Mouse (Mus musculus) forebrain, embryonic 11.5 days (tissue): Measurements from ENCODE around the gene Osbpl10. TPM values are rescaled to one million over a fixed set of nuclear protein-coding genes. Genes with fewer than 3 reads are reported as not detected.

Source experiments
- ATAC-seq: fragments of 200-750 bp; cut with Nextera tagmentation; replicated peaks from 2 replicates; pipeline ENCODE4 v1.8.0; 2017; ENCODE audit warnings: moderate TSS enrichment; ENCODE audit not compliant: low FRiP score
- DNase-seq: peaks from one replicate; pipeline ENCODE4 v3.0.0-alpha.2; 2017; ENCODE audit warnings: low spot score
- H3K27ac ChIP-seq: fragments of 300-500 bp; sonication (generic); 2 replicates; pipeline ENCODE4 v1.5.1; 2014; ENCODE audit warnings: low read depth, low read length
- H3K27me3 ChIP-seq: fragments of 300-500 bp; sonication (generic); 2 replicates; pipeline ENCODE4 v1.6.1; 2014; ENCODE audit warnings: mild to moderate bottlenecking, low read length, mixed read lengths; ENCODE audit not compliant: control insufficient read depth, insufficient read depth
- H3K36me3 ChIP-seq: fragments of 300-500 bp; sonication (generic); 2 replicates; pipeline ENCODE4 v1.6.1; 2014; ENCODE audit warnings: mild to moderate bottlenecking, low read length, moderate library complexity, mixed read lengths; ENCODE audit not compliant: control insufficient read depth, insufficient read depth
- H3K4me1 ChIP-seq: fragments of 300-500 bp; sonication (generic); replicated peaks from 2 replicates; pipeline ENCODE4 v1.6.1; 2014; ENCODE audit warnings: low read length, mixed read lengths; ENCODE audit not compliant: control insufficient read depth, insufficient read depth
- H3K4me2 ChIP-seq: fragments of 300-500 bp; sonication (generic); 2 replicates; pipeline ENCODE4 v1.6.1; 2014; ENCODE audit warnings: low read depth, mild to moderate bottlenecking, low read length, moderate library complexity, mixed read lengths; ENCODE audit not compliant: severe bottlenecking
- H3K4me3 ChIP-seq: fragments of 300-500 bp; sonication (generic); 2 replicates; pipeline ENCODE4 v1.5.1; 2014; ENCODE audit warnings: low read depth, low read length
- H3K9ac ChIP-seq: fragments of 300-500 bp; sonication (generic); 2 replicates; pipeline ENCODE4 v1.6.1; 2014; ENCODE audit warnings: low read length
- H3K9me3 ChIP-seq: fragments of 300-500 bp; sonication (generic); 2 replicates; pipeline ENCODE4 v1.6.1; 2016; ENCODE audit warnings: low read length, mixed read lengths; ENCODE audit not compliant: control insufficient read depth
- WGBS: fragments of 180-500 bp; shearing (Covaris S2); extraction: QIAGEN DNeasy Blood & Tissue Kit; methylation state at CpG from one replicate; pipeline ENCODE4 v1.1.7; 2014; 5-methylcytosine and 5-hydroxymethylcytosine counted together
- polyA plus RNA-seq: library from polyadenylated mRNA; unstranded; fragments of >200 nt; fragmentation: Nextera tagmentation; extraction: Ambion mirVana; gene quantifications from 2 replicates; pipeline ENCODE4 v1.2.1, GENCODE M21; 2014

Gene Osbpl10
- polyA plus RNA-seq, 1 experiment from 2014 or later = 1.0 TPM

- Histone ChIP-seq H3K27me3 (no peaks in the 10 kb centered on the region), H3K4me3 (no peak overlapping the region), H3K36me3 (peaks cover 14% of the 10 kb centered on the region; the same call in 1 of the 2 replicates), H3K9me3 (no peaks in the 10 kb centered on the region), H3K4me2 (no peak overlapping the region), H3K9ac (no peak overlapping the region), H3K4me1 (no peaks in the 10 kb centered on the region), H3K27ac (no peak overlapping the region)
- DNase-seq = no peak
- ATAC-seq = no peak
- 87% methylated on average over 6 of the region's 6 CpGs for WGBS
These were observed 265.3 kb downstream of the Osbpl10 start for GRCm38 (mm10) chr9:115243630-115244029.

DNA sequence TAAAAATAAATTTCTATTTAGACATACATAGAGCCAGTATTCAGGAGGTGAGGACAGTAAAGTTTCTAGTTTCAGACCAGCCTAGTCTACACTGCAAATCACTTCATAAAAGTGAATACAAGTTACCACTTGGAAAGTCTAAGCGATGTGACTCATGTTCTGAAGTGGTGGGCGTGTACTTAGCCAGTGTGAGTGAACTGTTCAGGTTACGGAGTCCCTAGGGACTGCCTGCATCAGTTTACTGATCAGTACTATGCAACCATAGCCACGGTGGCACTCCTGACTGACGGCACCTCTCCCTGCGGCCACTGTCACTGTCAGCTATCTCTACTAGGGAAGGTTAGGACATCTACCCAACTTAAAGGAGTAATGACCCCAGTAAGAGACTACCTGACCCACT lies 266.7 kb downstream of the Osbpl10 start:
- Histone ChIP-seq H3K9ac (no peak overlapping the region), H3K9me3 (no peaks in the 10 kb centered on the region), H3K27ac (no peak overlapping the region), H3K4me2 (no peak overlapping the region), H3K4me1 (no peaks in the 10 kb centered on the region), H3K27me3 (no peaks in the 10 kb centered on the region), H3K36me3 (peaks cover 15% of the 10 kb centered on the region; the same call in 1 of the 2 replicates), H3K4me3 (no peak overlapping the region)
- DNase-seq (no peak), ATAC-seq (no peak)
- 84% methylated on average over 6 of the region's 6 CpGs for WGBS

DNA sequence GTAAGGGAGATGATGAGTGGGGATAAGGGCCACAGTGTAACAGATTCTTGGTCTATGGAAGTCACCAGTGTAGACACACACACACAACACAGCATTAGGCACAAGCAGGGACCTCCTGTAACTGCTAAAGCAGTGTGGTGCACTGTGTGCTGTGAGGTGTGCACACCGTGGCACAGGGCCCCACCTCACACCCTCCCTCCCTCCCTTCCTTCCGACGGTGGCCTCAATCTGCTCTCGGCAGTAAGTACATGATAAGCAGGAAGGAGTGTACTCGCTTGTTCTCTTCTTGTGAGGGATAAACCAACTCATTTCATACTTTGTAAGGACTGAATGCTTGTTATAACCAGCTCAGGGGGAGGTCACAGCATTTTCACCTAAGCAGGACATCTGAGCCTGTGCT lies 270.8 kb downstream of the Osbpl10 start:
- Histone ChIP-seq H3K9me3 (no peaks in the 10 kb centered on the region), H3K9ac (no peak overlapping the region), H3K27me3 (no peaks in the 10 kb centered on the region), H3K27ac (no peak overlapping the region), H3K4me2 (no peak overlapping the region), H3K4me1 (no peaks in the 10 kb centered on the region), H3K36me3 (peaks cover 13% of the 10 kb centered on the region; the same call in 1 of the 2 replicates), H3K4me3 (no peak overlapping the region)
- 89% methylated on average over 5 of the region's 5 CpGs for whole genome bisulfite sequencing
- ATAC-seq (no peak), DNase-seq (no peak)

DNA sequence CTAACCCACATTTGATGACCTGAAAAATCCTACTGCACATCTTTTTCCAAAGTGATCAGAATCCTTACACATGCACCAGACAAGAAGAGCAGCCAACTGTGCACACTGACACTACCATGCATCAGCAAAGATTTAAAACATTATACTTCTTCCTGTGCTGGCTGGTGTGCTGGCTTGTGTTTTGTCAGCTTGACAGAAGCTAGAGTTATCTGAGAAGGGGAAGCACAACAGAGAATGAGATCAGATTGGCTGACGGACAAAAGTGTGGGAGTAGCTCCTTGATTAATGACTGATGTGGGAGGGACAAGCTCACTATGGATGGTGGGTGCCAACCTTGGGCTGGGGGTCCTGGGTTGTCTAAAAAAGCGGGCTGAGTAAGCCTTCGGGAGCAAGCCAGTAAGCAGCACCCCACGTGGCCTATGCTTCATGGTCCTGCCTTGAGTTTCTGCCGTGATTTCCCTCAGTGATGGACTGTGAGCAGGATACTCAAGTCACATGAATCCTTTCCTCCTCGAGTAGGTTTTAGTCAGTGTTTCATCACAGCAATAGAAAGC lies 279.4 kb downstream of the Osbpl10 start:
- Histone ChIP-seq H3K36me3 (no peaks in the 10 kb centered on the region; the same call in 1 of the 2 replicates), H3K4me1 (no peaks in the 10 kb centered on the region), H3K9ac (no peak overlapping the region), H3K27ac (no peak overlapping the region), H3K4me3 (no peak overlapping the region), H3K27me3 (no peaks in the 10 kb centered on the region), H3K4me2 (no peak overlapping the region), H3K9me3 (no peaks in the 10 kb centered on the region)
- ATAC-seq (no peak), DNase-seq (no peak)
- WGBS = 93% methylated on average over 6 of the region's 6 CpGs

GRCm38 (mm10) chr9:115259866-115260265 lies 281.5 kb downstream of the Osbpl10 start:
- H3K4me1 ChIP-seq = no peaks in the 10 kb centered on the region
- no peak for DNase-seq

GRCm38 (mm10) chr9:115260464-115260863 lies 282.1 kb downstream of the Osbpl10 start:
- no peaks in the 10 kb centered on the region for H3K4me1 ChIP-seq
- WGBS = 92% methylated on average over 7 of the region's 7 CpGs
- H3K36me3 ChIP-seq = no peaks in the 10 kb centered on the region
- no peak overlapping the region for H3K4me2 ChIP-seq
- H3K9me3 ChIP-seq = no peaks in the 10 kb centered on the region
- no peak overlapping the region for H3K4me3 ChIP-seq
- DNase-seq (no peak), ATAC-seq (no peak)
- no peaks in the 10 kb centered on the region for H3K27me3 ChIP-seq
- H3K9ac ChIP-seq = no peak overlapping the region
- H3K27ac ChIP-seq = no peak overlapping the region

More at GRCm38 (mm10) chr9:115259866-115260265, 281.5 kb downstream of the Osbpl10 start:
- no peak overlapping the region for H3K27ac ChIP-seq
- ATAC-seq = no peak
- H3K9me3 ChIP-seq = no peaks in the 10 kb centered on the region
- no peak overlapping the region for H3K4me3 ChIP-seq
- no peaks in the 10 kb centered on the region for H3K36me3 ChIP-seq
- WGBS = 84% methylated on average over 4 of the region's 4 CpGs
- H3K9ac ChIP-seq = no peak overlapping the region
- no peak overlapping the region for H3K4me2 ChIP-seq
- H3K27me3 ChIP-seq = no peaks in the 10 kb centered on the region

DNA sequence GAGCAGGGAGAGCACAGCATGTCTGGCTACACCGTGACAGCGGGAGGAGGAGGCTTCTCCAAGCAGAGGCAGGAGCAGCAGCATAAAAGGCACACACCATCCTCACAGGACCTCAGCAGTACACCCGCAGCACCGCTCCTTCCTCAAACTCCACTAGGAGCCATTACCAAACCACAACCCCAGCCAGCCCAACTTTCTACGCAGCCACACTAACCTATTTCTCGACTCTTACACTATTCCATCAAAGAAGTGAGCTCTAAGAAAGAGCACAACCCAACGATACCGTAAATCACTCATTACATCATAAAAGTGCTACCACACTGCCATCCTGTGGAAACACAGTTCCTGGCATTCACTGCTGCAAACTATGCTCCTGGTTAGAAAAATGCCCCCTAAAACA lies 283.1 kb downstream of the Osbpl10 start:
- H3K27me3 ChIP-seq = no peaks in the 10 kb centered on the region
- DNase-seq = no peak
- 88% methylated on average over 8 of the region's 8 CpGs for WGBS
- no peak overlapping the region for H3K4me3 ChIP-seq
- no peaks in the 10 kb centered on the region for H3K4me1 ChIP-seq
- no peak overlapping the region for H3K27ac ChIP-seq
- no peaks in the 10 kb centered on the region for H3K36me3 ChIP-seq
- no peak for ATAC-seq
- no peak overlapping the region for H3K4me2 ChIP-seq
- H3K9me3 ChIP-seq = no peaks in the 10 kb centered on the region
- no peak overlapping the region for H3K9ac ChIP-seq

GRCm38 (mm10) chr9:115261896-115262295 lies 283.5 kb downstream of the Osbpl10 start:
- Histone ChIP-seq H3K4me2 (no peak overlapping the region), H3K36me3 (no peaks in the 10 kb centered on the region), H3K4me3 (no peak overlapping the region), H3K27me3 (no peaks in the 10 kb centered on the region), H3K27ac (no peak overlapping the region), H3K9ac (no peak overlapping the region), H3K4me1 (no peaks in the 10 kb centered on the region), H3K9me3 (no peaks in the 10 kb centered on the region)
- DNase-seq = no peak
- 82% methylated on average over 5 of the region's 5 CpGs for WGBS
- no peak for ATAC-seq

GRCm38 (mm10) chr9:115271556-115271955 lies 293.2 kb downstream of the Osbpl10 start:
- ATAC-seq = no peak
- 97% methylated on average over 3 of the region's 3 CpGs for WGBS
- DNase-seq = no peak

More at GRCm38 (mm10) chr9:115271556-115271955, 293.2 kb downstream of the Osbpl10 start:
- peaks cover 5% of the 10 kb centered on the region; the same call in 1 of the 2 replicates for H3K36me3 ChIP-seq
- H3K4me2 ChIP-seq = no peak overlapping the region
- no peaks in the 10 kb centered on the region for H3K4me1 ChIP-seq
- no peak overlapping the region for H3K4me3 ChIP-seq
- no peak overlapping the region for H3K9ac ChIP-seq
- H3K27ac ChIP-seq = no peak overlapping the region
- no peaks in the 10 kb centered on the region for H3K27me3 ChIP-seq
- H3K9me3 ChIP-seq = no peaks in the 10 kb centered on the region
